Mouse (Mus musculus) C2C12 (cell line): ENCODE measurements around the gene Myt1l.

ENCODE experiments used
- CEBPB ChIP-seq: IDR thresholded peaks from one replicate; pipeline ENCODE4 v1.6.1; 2011; ENCODE audit warnings: low read depth, mild to moderate bottlenecking, control low read depth, moderate library complexity
- CTCF ChIP-seq: IDR thresholded peaks from one replicate; pipeline ENCODE4 v1.5.1; 2011; ENCODE audit not compliant: control insufficient read depth, insufficient read depth, insufficient read length
- MYOG ChIP-seq: IDR thresholded peaks from one replicate; pipeline ENCODE4 v1.6.1; 2011; ENCODE audit not compliant: control insufficient read depth, insufficient read length; ENCODE audit errors: extremely low read depth
- USF1 ChIP-seq: IDR thresholded peaks from one replicate; pipeline ENCODE4 v1.6.1; 2011; ENCODE audit warnings: low read depth, mild to moderate bottlenecking, control low read depth, moderate library complexity

DNA sequence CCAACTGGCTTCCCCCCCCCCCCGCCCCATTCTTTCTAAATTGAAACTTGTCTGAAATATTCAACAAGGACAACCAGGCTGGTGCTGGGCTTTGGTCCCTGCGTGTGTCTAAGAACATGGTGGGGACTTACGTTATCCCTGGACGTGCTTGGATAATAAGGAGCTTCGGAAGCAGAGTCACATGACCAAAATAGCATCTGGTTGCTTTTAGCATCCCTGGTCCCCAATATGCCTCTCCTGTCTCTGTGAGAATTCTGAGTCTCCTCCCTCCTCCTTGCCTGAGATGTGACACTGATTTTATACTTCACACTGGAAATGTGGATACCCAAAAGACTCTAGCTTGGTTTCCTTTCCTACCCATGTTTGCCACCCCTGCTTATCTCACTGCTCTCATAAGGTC lies 31.6 kb downstream of the Myt1l start:
- TF ChIP-seq CTCF (no peak), MYOG (no peak), CEBPB (no peak), USF1 (no peak)
